Mouse (Mus musculus) intestine, embryonic 14.5 days (tissue): Measurements from ENCODE around the gene Pomt1. TPM values are rescaled to one million over a fixed set of nuclear protein-coding genes. Genes with fewer than 3 reads are reported as not detected.
"Not testable (repeated sequence)": the region's sequence is repeated elsewhere in the genome, so short reads cannot be mapped to it uniquely, and the experiment has no call there.

Source experiments
- ATAC-seq: fragments of 200-750 bp; cut with Nextera tagmentation; replicated peaks from 2 replicates; pipeline ENCODE4 v1.8.0; 2017; ENCODE audit warnings: low read depth, moderate number of reproducible peaks, moderate TSS enrichment, moderate library complexity; ENCODE audit not compliant: low FRiP score, low TSS enrichment
- DNase-seq: peaks from one replicate; pipeline ENCODE4 v3.0.0-alpha.2; 2018; ENCODE audit warnings: low spot score
- H3K27ac ChIP-seq: fragments of 300-500 bp; sonication (generic); 2 replicates; pipeline ENCODE4 v1.5.1; 2014; ENCODE audit warnings: low read depth, mild to moderate bottlenecking, control low read depth
- H3K27me3 ChIP-seq: fragments of 300-500 bp; sonication (generic); replicated peaks from 2 replicates; pipeline ENCODE4 v1.6.1; 2014; ENCODE audit warnings: low read length, control low read depth; ENCODE audit not compliant: control insufficient read depth, insufficient read depth
- H3K36me3 ChIP-seq: fragments of 300-500 bp; sonication (generic); 2 replicates; pipeline ENCODE4 v1.6.1; 2014; ENCODE audit warnings: low read length, control low read depth; ENCODE audit not compliant: control insufficient read depth, insufficient read depth
- H3K4me1 ChIP-seq: fragments of 300-500 bp; sonication (generic); replicated peaks from 2 replicates; pipeline ENCODE4 v1.6.1; 2014; ENCODE audit warnings: low read length, control low read depth, mixed read lengths; ENCODE audit not compliant: control insufficient read depth, insufficient read depth
- H3K4me2 ChIP-seq: fragments of 300-500 bp; sonication (generic); 2 replicates; pipeline ENCODE4 v1.6.1; 2014; ENCODE audit warnings: low read length
- H3K4me3 ChIP-seq: fragments of 300-500 bp; sonication (generic); 2 replicates; pipeline ENCODE4 v1.5.1; 2014; ENCODE audit warnings: low read depth, low read length, control low read depth, mixed read lengths
- H3K9ac ChIP-seq: fragments of 300-500 bp; sonication (generic); 2 replicates; pipeline ENCODE4 v1.6.1; 2014; ENCODE audit warnings: mild to moderate bottlenecking, low read length
- H3K9me3 ChIP-seq: fragments of 300-500 bp; sonication (generic); 2 replicates; pipeline ENCODE4 v1.6.1; 2016; ENCODE audit warnings: low read length, control low read depth; ENCODE audit not compliant: control insufficient read depth
- WGBS: fragments of 180-500 bp; shearing (Covaris S2); extraction: QIAGEN DNeasy Blood & Tissue Kit; methylation state at CpG from one replicate; pipeline ENCODE4 v1.1.7; 2014; 5-methylcytosine and 5-hydroxymethylcytosine counted together
- polyA plus RNA-seq: library from polyadenylated mRNA; unstranded; fragments of >200 nt; fragmentation: Nextera tagmentation; extraction: Ambion mirVana; gene quantifications from 2 replicates; pipeline ENCODE4 v1.2.1, GENCODE M21; 2014

The Pomt1 gene
- polyA plus RNA-seq, 1 experiment from 2014 or later, result 26.9 TPM

GRCm38 (mm10) chr2:32295842-32296241 lies 59.5 kb downstream of the Pomt1 start:
- H3K4me2 ChIP-seq, DNase-seq, H3K27ac ChIP-seq, H3K4me1 ChIP-seq, ATAC-seq, H3K27me3 ChIP-seq, H3K4me3 ChIP-seq, H3K9me3 ChIP-seq, H3K9ac ChIP-seq: not testable (repeated sequence)
- 88% methylated on average over 2 of the region's 2 CpGs for WGBS
- H3K36me3 ChIP-seq, result peaks cover 64% of the 10 kb centered on the region

GRCm38 (mm10) chr2:32299469-32299868 lies 63.1 kb downstream of the Pomt1 start:
- H3K27me3 ChIP-seq, result no peaks in the 10 kb centered on the region
- ATAC-seq, result no peak
- H3K4me2 ChIP-seq, result no peak overlapping the region
- peaks cover 84% of the 10 kb centered on the region for H3K36me3 ChIP-seq
- WGBS, result 92% methylated on average over 4 of the region's 4 CpGs
- H3K4me1 ChIP-seq, result no peaks in the 10 kb centered on the region
- DNase-seq, result no peak
- H3K4me3 ChIP-seq, result no peak overlapping the region
- H3K27ac ChIP-seq, result no peak overlapping the region
- no peaks in the 10 kb centered on the region for H3K9me3 ChIP-seq
- H3K9ac ChIP-seq, result no peak overlapping the region

GRCm38 (mm10) chr2:32302952-32303351 lies 66.6 kb downstream of the Pomt1 start:
- 94% methylated on average over 10 of the region's 10 CpGs for WGBS
- Histone ChIP-seq H3K4me2 (no peak overlapping the region), H3K36me3 (peaks cover 92% of the 10 kb centered on the region), H3K9me3 (no peaks in the 10 kb centered on the region), H3K4me3 (no peak overlapping the region), H3K27ac (no peak overlapping the region), H3K4me1 (no peaks in the 10 kb centered on the region), H3K27me3 (no peaks in the 10 kb centered on the region), H3K9ac (no peak overlapping the region)
- ATAC-seq (no peak), DNase-seq (no peak)

GRCm38 (mm10) chr2:32304145-32304832 lies 67.9 kb downstream of the Pomt1 start:
- ATAC-seq, result 0 out of 2 replicates have a peak, but pooled peaks have one; percentile 49
- H3K27ac ChIP-seq, result no peak overlapping the region
- H3K9ac ChIP-seq, result no peak overlapping the region
- 53% methylated on average over 8 of the region's 8 CpGs for WGBS
- no peak overlapping the region for H3K4me3 ChIP-seq
- no peaks in the 10 kb centered on the region for H3K9me3 ChIP-seq
- H3K27me3 ChIP-seq, result no peaks in the 10 kb centered on the region
- peak; percentile 82 for DNase-seq
- peaks cover 82% of the 10 kb centered on the region for H3K36me3 ChIP-seq
- no peak overlapping the region for H3K4me2 ChIP-seq
- H3K4me1 ChIP-seq, result no peaks in the 10 kb centered on the region

Other genes with a start within 250 kb of the Pomt1 start
- 1.5 and 1.7 TPM in 2 replicates for gene Fam78a, start 151.7 kb upstream of the Pomt1 start, polyA plus RNA-seq
- gene Plpp7, start 141.1 kb upstream of the Pomt1 start, polyA plus RNA-seq, result 4.2 and 4.8 TPM in 2 replicates
- 48.4 and 52.8 TPM in 2 replicates for gene Prrc2b, start 85.5 kb upstream of the Pomt1 start, polyA plus RNA-seq
- 61.8 and 65.8 TPM in 2 replicates for gene Uck1, start 23.6 kb downstream of the Pomt1 start, polyA plus RNA-seq
- 20.1 and 20.2 TPM in 2 replicates for gene Golga2, start 50.8 kb downstream of the Pomt1 start, polyA plus RNA-seq
- gene Swi5, start 51.5 kb downstream of the Pomt1 start, polyA plus RNA-seq, result 162 and 198 TPM in 2 replicates
- 48.4 and 53.1 TPM in 2 replicates for gene Ciz1, start 115.7 kb downstream of the Pomt1 start, polyA plus RNA-seq
- gene Dnm1, start 116.7 kb downstream of the Pomt1 start, polyA plus RNA-seq, result 22.7 TPM in 2 replicates
- 35.7 and 36.8 TPM in 2 replicates for gene 1110008P14Rik, start 145.3 kb downstream of the Pomt1 start, polyA plus RNA-seq
- 0.93 TPM in 1 of 2 replicates, not detected in the other for gene Lcn2, start 151.7 kb downstream of the Pomt1 start, polyA plus RNA-seq
- 36.4 and 37.0 TPM in 2 replicates for gene Ptges2, start 159.3 kb downstream of the Pomt1 start, polyA plus RNA-seq
- gene Naif1, start 213.9 kb downstream of the Pomt1 start, polyA plus RNA-seq, result 5.8 and 6.0 TPM in 2 replicates
- 17.8 and 18.2 TPM in 2 replicates for gene Slc25a25, start 214.9 kb downstream of the Pomt1 start, polyA plus RNA-seq